Mouse (Mus musculus): ENCODE measurements around the gene Rac2.

- TF ChIP-seq EP300 (optimal IDR thresholded peaks at IDR 0.05): no peak
- TF ChIP-seq CTCF (IDR thresholded peaks at IDR 0.05; ENCODE audit: low read depth): no peak
Observed at GRCm38 (mm10) chr15:78591680-78592451, 19.3 kb upstream of the Rac2 start.

Data from stomach, postnatal 0 days (tissue).